Mouse (Mus musculus): ENCODE measurements around the gene Syngr1.

The Syngr1 gene

DNA sequence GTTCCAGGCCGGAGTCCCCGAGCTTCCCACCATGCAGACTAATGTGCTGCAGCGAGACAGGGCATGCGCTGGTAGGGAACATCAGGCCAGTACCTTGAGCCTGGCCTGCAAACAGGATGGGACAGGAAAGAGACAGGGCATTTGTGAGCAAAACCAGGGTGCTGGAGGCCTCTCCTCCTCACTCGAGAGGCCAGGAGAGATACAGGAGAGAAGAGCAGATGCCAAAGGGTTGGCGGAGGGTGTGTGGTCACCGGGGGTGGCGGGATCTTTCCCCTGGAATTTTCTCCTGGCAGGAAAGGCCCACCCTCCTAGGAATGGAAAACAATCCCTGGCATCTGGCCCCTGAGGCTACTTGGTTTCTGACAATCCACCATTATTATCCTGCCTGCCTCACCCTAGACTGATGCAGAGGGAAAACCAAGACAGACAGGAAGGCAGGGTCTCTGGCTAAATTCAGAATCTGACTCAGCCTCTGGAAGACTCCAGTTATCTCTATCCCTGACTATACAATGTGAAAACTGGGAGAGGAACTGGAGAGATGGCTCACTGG is 21.0 kb upstream of the Syngr1 start:
- no peak for DNase-seq (ENCODE audit: low read depth, low spot score)

DNA sequence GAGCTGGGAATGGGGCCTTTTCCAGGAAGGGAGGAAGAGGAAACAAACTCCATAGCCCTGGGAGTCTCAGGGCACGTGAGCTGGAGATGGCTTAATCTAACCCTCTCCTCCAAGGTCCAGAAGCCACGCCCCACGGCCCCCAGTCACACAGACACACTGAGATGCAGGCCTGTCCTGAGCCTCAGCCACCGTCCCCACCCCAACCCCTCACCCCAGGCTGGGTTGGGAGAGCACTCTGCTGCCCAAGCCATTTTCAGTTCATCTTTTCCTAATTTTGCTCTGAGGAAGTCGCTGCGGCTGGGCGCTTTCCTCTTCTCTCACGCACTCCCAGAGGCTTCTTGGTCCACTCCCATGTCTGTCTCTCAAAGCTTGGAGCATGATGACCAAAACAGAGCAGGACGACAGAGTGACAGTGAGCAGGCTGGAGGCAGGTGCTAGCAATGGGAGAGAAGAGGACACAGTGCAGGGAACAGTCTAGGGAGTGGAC is 19.1 kb upstream of the Syngr1 start:
- no peak for DNase-seq (ENCODE audit: low read depth, low spot score)

DNA sequence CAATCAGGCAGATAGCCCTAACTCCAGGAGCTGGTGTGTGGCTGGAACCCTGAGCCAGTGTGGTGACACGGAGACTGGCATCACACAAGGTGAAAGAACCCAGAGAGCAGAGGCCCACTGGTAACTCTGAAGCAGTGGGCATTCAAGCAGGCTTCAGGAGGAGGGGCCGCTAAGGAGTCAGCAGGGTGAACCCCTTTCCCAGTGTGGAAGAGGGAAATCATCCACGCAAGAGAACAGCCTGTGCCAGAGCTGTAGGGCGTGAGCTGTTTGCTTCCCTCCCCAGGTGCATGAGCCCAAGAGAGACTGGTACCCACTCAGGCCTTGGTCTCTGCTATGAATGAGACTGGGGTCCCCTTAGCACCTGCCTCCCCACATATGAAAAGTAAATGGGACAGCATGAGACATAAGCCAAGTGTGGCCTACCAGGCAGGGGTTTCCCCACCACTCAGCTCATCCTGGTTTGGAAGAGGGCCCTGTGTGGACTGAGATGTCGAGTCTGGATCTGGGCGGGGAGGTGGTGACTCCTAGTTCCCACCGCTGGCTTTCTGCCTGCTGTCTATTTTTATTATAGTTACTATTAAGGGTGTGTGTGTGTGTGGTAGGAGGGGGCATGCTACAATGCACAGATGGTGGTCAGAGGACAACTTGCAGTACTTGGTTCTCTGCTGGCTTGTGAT is 18.4 kb upstream of the Syngr1 start:
- no peak for DNase-seq (ENCODE audit: low read depth, low spot score)

DNA sequence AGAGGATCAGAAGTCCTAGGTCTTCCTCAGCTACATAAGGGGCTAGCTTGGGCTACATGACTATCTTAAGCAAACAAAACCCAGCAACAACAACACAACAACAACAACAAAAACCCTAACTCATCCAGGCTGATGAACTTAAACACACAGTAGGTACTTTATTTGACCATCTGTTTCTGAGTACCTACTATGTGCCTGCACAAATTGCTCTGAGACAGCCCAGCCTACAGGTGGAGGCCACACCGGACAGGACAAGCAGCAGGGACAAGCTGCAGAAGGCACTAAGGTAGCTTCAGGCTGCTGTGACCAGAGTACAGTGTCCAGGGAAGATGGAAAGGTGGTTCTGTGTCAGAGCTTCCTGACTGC is 17.9 kb upstream of the Syngr1 start:
- no peak for DNase-seq (ENCODE audit: low read depth, low spot score)

DNA sequence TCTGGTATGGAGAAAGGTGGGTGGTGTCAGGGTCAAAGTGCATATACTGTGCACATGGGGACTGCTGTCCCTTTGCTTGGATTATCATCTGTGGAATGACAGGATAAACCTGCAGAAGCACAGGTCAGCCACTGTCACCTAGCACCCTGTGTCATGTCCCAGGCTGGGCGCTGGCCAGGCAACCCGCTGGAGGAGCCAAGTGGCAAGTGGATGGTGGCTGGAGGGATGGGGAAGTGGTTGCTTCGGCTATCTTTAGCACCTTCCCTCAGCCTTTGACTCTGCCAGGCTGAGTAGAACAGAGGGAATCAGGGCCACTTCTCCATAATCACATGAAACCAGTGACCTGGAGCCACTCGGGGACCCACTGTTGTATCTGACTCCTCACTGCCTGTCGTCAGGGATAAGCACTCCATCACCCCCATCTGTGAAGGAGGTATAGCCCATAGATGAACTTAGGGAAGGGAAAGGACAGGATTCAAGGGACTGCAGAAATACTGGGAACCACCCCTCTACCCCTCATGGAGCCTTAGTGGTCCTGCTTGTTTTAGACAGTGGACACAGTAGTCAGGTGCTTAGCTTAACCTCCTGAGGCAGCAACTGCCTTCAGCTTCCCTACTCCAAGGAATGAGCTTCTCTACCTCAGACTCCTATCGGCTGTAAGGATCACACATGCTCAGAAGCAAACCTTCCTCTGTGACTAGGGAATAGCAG is 16.3 kb upstream of the Syngr1 start:
- no peak for DNase-seq (ENCODE audit: low read depth, low spot score)

DNA sequence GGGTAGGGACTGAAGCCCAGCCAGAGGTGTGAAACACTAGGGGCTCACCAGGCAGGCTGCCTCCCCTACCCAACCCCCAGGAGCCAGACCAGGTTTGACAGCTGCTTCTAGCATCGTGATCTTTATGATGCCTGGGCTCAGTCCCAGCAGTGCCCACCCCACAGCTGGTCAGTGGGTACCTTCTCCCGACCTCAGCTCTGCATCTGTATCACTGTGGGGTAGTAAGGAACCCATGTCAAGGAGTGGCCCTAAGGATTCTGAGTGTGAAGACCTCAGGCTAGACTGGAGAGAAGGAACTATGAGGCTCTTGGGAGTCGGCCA is 15.8 kb upstream of the Syngr1 start:
- no peak for DNase-seq (ENCODE audit: low read depth, low spot score)

DNA sequence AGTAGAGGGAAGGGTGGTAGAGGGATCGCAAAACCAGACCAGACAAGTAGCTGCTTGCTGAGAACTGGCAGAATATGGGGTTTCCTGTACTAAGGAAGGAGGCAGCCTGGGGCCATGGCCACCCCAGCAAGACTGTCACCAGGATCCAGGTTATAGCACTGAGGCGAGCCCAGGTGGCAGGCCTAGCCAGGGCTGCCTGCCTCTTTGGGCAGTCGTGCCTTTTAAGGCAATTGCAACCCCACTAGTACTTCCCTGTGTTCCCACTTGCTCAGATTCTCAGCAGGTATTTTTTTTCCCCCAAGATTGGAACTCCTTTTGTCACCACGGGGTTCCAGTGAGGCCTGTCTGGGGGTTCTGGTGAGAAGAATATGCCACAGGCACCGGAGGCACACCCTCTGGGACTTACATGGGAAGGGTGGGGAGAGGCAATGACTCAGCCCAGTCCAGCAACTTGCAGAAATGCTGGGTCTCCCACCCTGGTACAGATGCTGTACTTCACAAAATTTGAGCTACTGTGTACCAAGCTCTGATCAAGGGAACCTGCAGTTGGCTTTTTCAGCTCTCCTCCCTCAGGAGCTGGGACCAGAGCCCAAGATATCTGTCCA is 15.3 kb upstream of the Syngr1 start:
- no peak for DNase-seq (ENCODE audit: low read depth, low spot score)

DNA sequence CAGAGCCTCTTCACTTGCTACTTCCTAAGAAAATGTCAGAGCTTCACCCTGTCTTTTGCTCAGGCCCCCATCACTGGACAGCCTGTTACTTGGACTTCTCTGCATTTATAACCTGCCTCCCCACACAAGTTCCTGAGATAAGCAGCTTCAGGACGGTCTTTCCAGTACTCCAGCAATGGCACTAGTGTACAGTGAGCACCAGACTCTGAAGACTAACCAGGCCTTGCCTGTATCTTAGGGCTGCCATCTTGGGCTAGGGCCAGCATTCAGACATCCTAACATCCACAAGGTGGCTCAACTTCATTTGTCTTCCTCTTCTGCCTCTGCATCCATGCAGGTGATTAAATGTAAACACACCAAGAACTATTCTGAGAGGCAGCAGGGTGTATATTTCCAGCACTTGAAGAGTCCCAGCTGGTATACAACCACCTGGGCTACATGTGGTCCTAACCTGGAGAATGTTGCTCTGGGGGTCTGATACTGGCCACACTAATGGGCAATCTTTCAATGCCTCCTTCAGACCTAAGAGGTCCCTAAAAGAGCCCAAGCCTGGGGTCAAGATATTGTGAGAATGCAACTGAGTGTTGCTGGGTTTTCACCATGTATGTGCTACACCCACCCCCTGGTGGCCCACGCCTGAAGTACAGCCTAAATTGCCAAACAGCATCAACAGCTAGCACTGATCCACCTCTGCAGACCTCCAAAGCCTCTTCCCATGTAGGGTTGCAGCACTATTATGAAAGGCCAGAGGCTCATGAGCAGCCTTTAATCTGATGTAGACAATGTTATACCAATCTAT is 14.6 kb upstream of the Syngr1 start:
- no peak for DNase-seq (ENCODE audit: low read depth, low spot score)

DNA sequence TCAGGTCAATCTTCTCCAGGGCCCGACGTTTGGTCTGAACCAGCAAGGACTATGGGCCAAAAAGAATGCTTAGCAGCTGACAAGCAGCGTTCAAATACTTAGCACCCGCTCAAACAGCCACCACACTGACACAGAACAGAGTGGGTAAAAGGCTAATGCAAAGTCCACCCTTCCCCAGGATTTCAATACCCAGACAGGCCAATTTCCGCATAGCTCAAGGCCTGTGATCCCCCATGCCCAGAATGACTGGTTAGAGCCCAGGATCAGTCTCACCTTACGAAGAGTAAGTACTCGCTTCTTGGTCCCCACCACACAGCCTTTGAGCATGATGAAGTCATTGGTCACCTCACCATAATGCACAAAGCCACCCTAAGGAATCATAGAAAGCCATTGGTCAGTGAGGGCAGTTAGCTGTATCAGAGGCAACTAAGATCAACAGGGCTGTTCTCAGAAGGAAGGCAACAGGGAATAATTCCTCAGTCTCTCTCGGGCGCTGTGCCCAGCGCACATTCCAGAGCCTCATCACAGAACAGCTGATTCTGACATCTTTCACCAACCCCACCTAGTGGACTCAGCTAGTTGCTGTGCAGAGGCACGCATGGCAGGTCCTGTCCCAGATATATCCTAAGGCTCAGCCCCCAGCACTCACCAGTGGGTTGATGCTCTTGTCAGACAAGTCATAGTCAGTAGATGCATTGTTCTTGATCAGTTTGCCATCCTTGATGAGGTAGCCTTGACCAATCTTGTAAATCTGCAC is 12.9 kb upstream of the Syngr1 start:
- DNase-seq (ENCODE audit: low read depth, low spot score) = no peak

DNA sequence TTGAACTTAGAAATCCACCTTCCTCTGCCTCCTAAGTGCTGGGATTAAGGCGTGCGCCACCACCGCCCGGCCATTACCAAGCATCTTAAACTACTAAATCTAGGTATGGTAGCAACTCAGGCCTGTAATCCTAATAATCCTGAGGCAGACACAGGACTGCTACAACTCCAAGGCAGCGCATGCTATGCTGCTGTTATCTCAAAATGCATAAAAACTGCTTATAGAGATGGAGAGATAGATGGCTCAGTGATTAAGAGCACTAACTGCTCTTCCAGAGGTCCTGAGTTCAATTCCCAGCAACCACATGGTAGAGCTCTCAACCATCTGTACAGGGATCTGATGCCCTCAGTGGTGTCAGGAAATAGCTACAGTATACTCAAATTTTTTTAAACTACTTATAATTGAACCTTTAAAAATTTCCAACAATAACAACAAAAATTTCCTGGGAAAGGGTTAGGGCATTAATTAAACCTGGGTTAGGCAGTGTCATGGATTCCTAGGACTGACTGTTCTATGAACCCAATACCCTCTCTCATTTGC is 11.9 kb upstream of the Syngr1 start:
- DNase-seq (ENCODE audit: low read depth, low spot score) = no peak

DNA sequence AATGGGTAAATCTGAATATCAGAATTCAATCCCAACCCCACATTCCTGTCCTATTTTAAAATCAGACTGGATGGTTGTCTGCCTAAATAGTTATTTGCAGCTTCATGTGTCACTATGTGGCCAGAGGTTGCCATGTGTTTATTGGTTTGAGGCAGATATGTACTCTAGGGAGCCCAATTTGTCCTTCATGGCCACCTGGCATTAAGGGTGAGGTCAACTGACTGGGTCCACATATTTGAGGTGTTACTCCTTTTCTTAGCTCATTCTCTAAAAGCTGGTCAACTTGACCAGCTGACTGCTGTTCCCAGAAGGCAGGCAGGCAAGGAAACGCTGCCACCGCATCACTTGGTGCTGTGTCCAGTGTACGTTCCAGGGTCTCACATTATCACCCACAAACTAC is 11.2 kb upstream of the Syngr1 start:
- no peak for DNase-seq (ENCODE audit: low read depth, low spot score)

DNA sequence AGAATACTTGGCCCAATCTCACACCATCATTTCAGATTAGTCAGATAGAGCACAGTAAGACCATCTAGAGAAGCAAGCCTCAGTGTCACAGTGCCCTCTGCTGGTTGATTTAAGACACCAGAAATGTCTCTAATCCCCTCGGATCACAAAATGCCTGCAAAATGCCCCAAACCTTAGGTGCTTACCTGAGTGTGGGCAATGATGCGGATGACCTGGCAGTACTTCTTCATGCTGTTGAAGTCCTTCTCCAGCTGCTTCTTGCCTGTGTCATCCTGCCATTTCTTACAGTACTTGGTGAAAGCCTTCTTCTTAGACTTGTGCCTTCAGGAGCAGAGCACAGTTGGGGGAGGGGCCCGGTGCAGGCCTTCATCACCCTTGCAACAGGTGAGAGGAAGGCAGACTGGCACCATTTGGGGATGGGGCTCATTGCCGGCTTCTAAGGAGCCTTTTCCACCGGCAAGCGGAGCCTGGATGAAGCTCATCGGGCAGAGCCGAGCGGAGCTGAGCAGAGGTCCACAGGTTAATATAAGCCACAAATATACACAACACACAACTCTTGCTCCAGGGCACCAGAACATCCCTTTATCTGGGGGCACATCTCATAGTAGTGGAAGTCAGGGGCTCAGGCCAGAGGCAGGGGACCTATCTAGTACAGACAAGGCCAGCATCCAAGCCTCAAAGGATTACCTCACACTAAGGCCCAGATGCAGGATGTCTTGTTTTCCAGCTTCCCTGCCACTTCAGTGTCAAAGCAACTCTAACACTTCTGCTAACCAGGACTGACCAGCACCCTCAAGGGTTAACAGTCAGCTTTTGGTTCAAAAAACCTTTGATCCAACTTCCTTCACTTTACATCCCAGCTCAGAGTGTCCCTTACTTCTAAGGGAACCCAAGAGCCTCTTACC is 10.2 kb upstream of the Syngr1 start:
- no peak for DNase-seq (ENCODE audit: low read depth, low spot score)

DNA sequence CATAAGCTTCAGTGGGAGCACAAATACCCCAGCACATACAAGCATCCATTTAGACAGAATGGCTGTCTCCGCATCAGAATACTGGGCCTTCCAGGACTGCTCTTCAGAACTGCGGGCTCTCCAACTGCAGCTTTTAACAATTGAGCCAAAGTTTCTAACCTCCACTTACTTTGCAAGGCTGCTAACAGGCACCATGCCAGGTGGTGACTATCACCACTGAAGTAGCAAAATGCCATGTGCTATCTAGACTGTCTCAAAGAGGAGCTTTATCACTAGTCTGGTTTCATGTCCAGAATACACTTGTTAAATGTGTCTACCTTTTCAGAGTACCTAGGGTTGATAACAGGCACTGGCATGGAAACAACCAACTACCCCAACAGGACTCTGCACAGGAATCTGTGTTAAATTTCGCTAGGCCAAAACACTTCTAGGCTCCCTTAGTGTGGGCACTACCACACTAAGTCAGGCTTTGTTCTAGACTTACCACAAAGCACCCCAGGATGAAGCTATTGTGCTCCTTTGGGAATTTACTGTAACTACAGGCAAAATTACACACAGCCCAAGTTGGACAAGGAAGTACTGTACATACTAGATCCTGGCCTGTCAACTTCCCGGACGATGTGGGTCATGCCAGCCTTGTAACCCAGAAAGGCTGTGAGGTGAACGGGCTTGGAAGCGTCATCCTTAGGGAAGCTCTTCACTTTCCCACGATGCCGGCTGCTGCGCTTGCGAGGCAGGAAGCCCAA is 9.2 kb upstream of the Syngr1 start:
- no peak for DNase-seq (ENCODE audit: low read depth, low spot score)

DNA sequence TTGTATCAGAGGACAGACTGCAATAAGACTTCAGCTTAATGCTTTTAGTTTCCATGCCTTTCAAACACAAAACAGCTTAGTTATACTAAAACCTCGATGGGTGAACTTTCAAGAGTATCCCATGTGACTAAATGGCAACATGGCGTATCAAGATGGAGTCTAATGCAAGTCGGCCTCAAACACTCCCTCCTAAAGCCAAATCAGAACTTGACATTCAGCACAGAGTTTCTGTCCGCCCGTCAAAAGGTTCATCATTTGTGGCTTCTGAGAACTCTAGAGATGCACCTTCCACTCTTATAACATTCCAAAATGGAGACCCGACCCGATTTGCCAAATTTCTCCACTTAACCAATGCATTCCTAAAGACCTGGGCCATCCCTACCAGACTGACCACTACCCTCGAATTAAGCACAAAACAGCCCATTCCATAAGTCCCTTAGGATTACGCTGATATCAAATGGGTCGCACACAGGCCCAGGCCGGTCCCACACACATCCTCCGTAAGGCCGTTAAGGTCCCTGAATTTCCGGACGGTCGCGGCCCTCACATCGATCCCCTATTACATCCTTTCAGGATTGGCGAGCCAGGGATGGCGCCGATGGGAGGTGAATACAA is 8.4 kb upstream of the Syngr1 start:
- no peak for DNase-seq (ENCODE audit: low read depth, low spot score)

DNA sequence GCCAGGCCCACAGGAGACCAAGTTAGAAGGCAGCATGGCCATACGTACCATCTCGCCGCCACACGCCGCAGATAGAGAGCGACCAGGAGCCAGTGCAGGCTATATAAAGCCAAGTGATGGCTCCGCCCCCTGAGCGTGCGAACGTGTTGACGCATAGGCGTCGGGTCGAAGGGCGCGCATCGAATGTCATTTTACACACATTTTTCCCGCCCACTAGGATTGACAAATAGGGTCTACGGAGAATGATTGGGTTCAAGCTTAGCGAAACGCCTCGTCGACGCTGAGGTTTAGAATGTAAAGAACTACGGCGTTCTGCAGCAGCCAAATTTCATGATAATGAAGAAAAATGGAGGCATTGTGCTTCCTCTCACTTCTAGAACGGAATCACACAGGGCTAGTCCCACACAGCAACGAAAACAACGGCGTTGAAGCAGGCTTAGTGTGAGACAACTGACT is 7.8 kb upstream of the Syngr1 start:
- peak; percentile 99 for DNase-seq (ENCODE audit: low read depth, low spot score)

DNA sequence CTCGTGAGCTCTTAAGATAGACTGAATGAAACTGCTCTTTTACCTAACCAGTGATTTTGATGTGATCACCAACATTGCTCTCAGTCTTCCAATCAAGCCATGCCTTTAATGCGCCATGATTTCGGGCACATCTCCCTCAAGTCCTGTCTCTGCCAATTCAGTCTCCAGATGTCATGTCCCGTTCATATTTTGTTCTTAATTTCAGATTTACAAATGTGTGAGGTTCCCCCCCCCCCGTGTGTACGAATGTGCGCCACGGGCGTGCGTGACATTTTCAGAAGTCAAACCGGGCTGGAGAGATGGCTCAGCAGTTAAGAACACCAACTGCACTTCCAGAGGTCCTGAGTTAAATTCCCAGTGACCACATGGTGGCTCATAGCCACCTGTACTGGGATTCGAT is 7.4 kb upstream of the Syngr1 start:
- no peak for DNase-seq (ENCODE audit: low read depth, low spot score)

DNA sequence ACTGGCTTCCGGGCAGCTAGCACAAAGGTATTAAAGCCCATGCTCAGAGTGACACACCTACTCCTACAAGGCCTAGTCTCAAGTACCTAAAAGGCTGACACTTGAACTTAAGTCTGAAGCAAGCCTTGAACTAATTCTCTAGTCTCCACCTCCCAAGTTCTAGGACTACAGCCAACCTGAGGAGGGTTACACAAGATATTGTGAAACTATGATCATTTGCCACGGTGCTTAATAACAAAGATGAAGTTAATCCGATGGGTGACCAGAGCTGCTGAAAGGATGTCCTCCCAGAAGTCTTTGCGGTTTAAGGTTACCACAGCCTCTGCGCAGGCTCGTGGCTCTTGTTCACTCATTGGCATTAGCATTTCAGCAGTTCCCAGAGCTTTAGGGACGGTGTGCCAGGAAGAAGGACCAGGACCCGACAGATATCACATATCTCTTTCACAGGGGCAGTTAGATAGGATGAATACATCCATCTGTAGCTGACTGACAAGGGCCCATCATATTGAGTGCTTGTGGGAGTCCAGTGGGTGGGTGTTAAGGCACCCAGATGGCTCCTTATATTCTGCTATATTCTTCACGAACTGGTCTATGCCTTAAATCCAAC is 3.6 kb upstream of the Syngr1 start:
- no peak for DNase-seq (ENCODE audit: low read depth, low spot score)

DNA sequence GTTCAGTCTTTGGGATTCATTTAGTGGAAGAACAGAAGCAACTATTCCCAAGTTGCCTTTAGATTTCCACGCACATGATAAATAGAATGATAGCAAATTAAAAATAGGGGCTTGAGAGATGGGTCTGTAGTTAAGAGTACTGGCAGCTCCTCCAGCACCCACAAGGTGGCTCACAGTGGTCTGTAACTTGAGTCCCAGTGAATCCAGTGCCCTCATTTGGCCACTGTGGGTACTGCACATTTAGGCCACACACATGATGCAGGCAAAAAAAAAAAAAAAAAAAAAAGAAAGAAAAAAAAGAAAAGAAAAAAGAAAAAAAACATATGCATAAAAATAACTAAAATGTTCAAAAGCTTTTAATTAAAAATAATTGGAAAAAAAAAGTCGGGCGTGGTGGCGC is 2.5 kb upstream of the Syngr1 start:
- peak; percentile 87 for DNase-seq (ENCODE audit: low read depth, low spot score)

Measured in brain, embryonic 18.5 days (tissue).